Mouse (Mus musculus) B cell, adult (primary cell): ENCODE data around the gene Rnf11. TPM values are rescaled to one million over a fixed set of nuclear protein-coding genes. Genes with fewer than 3 reads are reported as not detected.

ENCODE experiments used
- total RNA-seq: library from RNA; stranded (reverse); gene quantifications from 4 replicates; pipeline ENCODE4 v1.2.4, GENCODE M21; 2023; ENCODE audit not compliant: inconsistent age

Gene Rnf11
- 16.7 to 18.9 TPM (median 17.2 TPM) in 4 replicates for total RNA-seq

GRCm38 (mm10) chr4:109484621-109485020 is at the start of gene Rnf11:
Gene Rnf11 (minus strand): TSS chr4:109484728.

DNA sequence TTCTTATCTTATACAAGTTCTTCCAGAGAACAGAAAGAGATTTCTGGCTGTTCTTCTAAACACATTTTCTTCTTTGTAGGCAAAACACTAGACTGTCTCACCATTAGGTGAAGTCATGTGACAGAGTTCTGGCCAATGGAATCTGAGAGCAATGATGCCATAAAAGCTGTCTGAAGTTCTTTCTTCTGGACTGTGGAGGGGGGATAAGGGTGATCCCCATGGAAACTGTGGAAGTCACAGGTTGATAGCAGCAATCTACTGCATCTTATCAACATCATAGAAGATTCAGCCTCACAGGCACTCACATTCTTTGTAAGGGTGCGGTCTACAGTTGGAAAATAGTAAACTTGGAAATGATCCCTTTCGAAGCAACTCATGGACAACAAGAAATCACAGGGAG is 46.6 kb upstream of the Rnf11 start, which contains the start of gene 4930522H14Rik:
TSS of gene 4930522H14Rik (minus strand) at position 187 of the 400 bp plus-strand sequence.

GRCm38 (mm10) chr4:109406486-109407175 is 77.9 kb downstream of the Rnf11 start, which contains the start of gene Ttc39a:
Gene Ttc39a (plus strand): TSS chr4:109406623.

Other genes with a start within 250 kb of the Rnf11 start
- 102 to 113 TPM (median 110 TPM) in 4 replicates for gene Eps15, start 204.5 kb downstream of the Rnf11 start, total RNA-seq
- not detected in 4 replicates for gene Ttc39a, start 78.1 kb downstream of the Rnf11 start, total RNA-seq
- gene 4930522H14Rik, start 46.6 kb upstream of the Rnf11 start, total RNA-seq = not detected in 4 replicates
- 7.6 to 8.2 TPM (median 7.8 TPM) in 4 replicates for gene Cdkn2c, start 182.5 kb upstream of the Rnf11 start, total RNA-seq
- 26.7 to 29.6 TPM (median 28.9 TPM) in 4 replicates for gene Faf1, start 191.9 kb upstream of the Rnf11 start, total RNA-seq